Mouse (Mus musculus) embryonic fibroblast, embryonic 13.5 days (primary cell): ENCODE data around the gene Cd36. TPM values are rescaled to one million over a fixed set of nuclear protein-coding genes. Genes with fewer than 3 reads are reported as not detected.

Experiments
- H3K27ac ChIP-seq: 2 replicates; pipeline ENCODE4 v1.5.1; 2012; ENCODE audit warnings: low read length, control low read depth, inconsistent platforms; ENCODE audit not compliant: insufficient read depth
- H3K4me1 ChIP-seq: 2 replicates; pipeline ENCODE4 v1.6.1; 2011; ENCODE audit warnings: low read length; ENCODE audit not compliant: control insufficient read depth, insufficient read depth
- H3K4me3 ChIP-seq: 2 replicates; pipeline ENCODE4 v1.5.1; 2011; ENCODE audit warnings: mild to moderate bottlenecking, control low read depth, low read length; ENCODE audit not compliant: insufficient read depth
- CTCF ChIP-seq: IDR thresholded peaks from 2 replicates; pipeline ENCODE4 v1.5.1; 2011; ENCODE audit warnings: mild to moderate bottlenecking, control low read depth, low read length, moderate library complexity, borderline replicate concordance; ENCODE audit not compliant: insufficient read depth
- POLR2A ChIP-seq: IDR thresholded peaks from 2 replicates; pipeline ENCODE4 v1.6.1; 2011; ENCODE audit warnings: low read depth, mild to moderate bottlenecking, control low read depth, low read length, moderate library complexity
- polyA plus RNA-seq: library from polyadenylated mRNA; stranded (reverse); fragments of >200 nt; gene quantifications from 2 replicates; pipeline ENCODE4 v1.2.4, GENCODE M21; 2011; ENCODE audit warnings: low read depth; ENCODE audit not compliant: missing spikeins, insufficient read length

Cd36 gene
- polyA plus RNA-seq, 1 experiment: 4.2 TPM

GRCm38 (mm10) chr5:17820239-17820999 is 68.2 kb downstream of the Cd36 start:
- Histone ChIP-seq H3K4me1 (no peaks in the 10 kb centered on the region), H3K27ac (no peak overlapping the region), H3K4me3 (no peak overlapping the region)
- TF ChIP-seq CTCF (no peak), POLR2A (no peak)

- Histone ChIP-seq H3K4me1 (no peaks in the 10 kb centered on the region), H3K4me3 (no peak overlapping the region), H3K27ac (no peak overlapping the region)
- TF ChIP-seq CTCF (no peak), POLR2A (no peak)
These were observed 72.4 kb downstream of the Cd36 start for GRCm38 (mm10) chr5:17816170-17816569.

DNA sequence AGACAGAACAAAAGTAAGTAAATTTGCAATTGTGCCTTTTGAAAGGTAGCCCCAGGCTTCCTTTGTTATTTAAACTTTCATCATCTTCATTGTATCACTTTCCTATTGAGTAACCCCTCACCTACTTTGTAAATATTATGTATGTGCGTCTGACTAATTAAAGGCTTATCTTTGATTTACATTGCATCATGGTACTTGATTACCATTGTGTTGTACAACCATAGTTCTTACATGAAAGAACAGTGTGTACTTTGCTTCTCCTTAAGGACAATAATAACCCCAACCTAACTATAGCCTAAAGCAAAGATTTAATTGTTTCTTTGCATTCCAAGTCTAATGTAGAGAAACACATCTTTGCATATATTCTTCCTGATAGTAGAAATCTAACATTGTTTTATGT is 78.3 kb downstream of the Cd36 start:
- H3K27ac ChIP-seq: no peak overlapping the region
- no peak overlapping the region for H3K4me3 ChIP-seq
- no peak for TF ChIP-seq POLR2A
- TF ChIP-seq CTCF: no peak
- H3K4me1 ChIP-seq: no peaks in the 10 kb centered on the region

GRCm38 (mm10) chr5:17806774-17807377 is 81.7 kb downstream of the Cd36 start:
- Histone ChIP-seq H3K4me3 (no peak overlapping the region), H3K27ac (no peak overlapping the region), H3K4me1 (no peaks in the 10 kb centered on the region)
- TF ChIP-seq POLR2A: no peak

- Histone ChIP-seq H3K27ac (no peak overlapping the region), H3K4me1 (no peaks in the 10 kb centered on the region), H3K4me3 (no peak overlapping the region)
- TF ChIP-seq POLR2A (no peak), CTCF (no peak)
These were observed 112.0 kb downstream of the Cd36 start for GRCm38 (mm10) chr5:17776571-17776970.

- Histone ChIP-seq H3K4me3 (no peak overlapping the region), H3K27ac (no peak overlapping the region), H3K4me1 (no peaks in the 10 kb centered on the region)
- no peak for TF ChIP-seq POLR2A
- TF ChIP-seq CTCF: no peak
These were observed 118.3 kb downstream of the Cd36 start for GRCm38 (mm10) chr5:17770328-17770727.

DNA sequence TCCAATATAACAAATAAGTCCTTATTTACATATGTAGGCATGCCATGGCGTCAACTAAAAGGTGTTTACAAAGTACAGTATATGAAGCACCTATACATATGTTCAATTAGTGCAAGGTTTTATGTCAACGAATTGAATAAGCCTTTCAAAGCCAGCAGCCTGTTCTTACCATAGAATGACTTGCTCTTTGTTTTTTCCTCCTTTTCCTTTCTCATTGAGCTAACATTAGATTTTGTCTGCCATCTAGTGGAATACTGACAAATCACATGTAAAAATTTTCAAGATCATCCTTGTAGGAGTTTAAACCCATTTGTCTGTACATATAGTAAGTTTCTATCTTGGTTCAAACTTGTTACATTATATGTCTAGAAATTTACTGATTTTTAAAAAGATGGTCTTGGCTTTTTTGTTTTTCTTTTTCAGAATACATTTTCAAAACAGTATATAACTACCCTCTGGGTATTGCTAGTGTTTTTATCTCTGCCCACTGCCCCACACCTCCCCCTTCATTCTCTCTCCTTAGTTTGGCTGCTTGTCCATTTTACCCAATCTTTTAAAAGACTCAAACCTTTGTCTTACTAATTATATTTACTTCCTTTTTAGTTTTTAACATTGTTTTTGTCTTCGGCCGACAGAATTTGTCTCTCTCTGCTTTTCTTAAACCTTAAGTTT is 122.5 kb downstream of the Cd36 start:
- H3K4me1 ChIP-seq: no peaks in the 10 kb centered on the region
- H3K27ac ChIP-seq: no peak overlapping the region
- H3K4me3 ChIP-seq: no peak overlapping the region
- no peak for TF ChIP-seq CTCF
- TF ChIP-seq POLR2A: no peak

GRCm38 (mm10) chr5:17753471-17754005 is 135.1 kb downstream of the Cd36 start:
- Histone ChIP-seq H3K27ac (no peak overlapping the region), H3K4me1 (peaks cover 2% of the 10 kb centered on the region), H3K4me3 (no peak overlapping the region)
- TF ChIP-seq CTCF: no peak
- TF ChIP-seq POLR2A: no peak

GRCm38 (mm10) chr5:17748293-17748692 is 140.3 kb downstream of the Cd36 start:
- Histone ChIP-seq H3K4me3 (no peak overlapping the region), H3K4me1 (peaks cover 8% of the 10 kb centered on the region), H3K27ac (no peak overlapping the region)
- TF ChIP-seq CTCF (no peak), POLR2A (no peak)

DNA sequence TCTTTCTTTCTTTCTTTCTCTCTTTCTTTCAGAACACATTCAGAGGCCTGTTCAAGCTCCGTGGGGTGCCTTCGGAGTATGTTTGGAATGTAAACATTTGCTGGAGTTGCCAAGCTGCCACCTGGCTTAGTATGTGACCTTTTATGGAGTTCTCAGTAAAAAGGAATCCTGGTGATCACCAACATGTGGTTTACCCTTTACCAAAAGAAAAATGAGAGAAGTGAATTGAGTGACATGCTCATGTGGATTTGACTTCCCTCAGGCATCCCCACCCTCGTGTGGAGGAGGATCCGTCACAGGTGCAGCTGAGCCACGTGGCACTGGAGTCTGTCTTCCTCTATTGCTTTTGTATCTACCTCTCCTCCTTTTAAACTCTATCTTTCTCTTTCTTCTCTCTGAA is 141.5 kb downstream of the Cd36 start:
- Histone ChIP-seq H3K4me1 (peaks cover 6% of the 10 kb centered on the region), H3K4me3 (no peak overlapping the region), H3K27ac (no peak overlapping the region)
- TF ChIP-seq CTCF (no peak), POLR2A (no peak)
